In genomic region chr1:160792686-160793355, GRCm38 (mm10) we compare ENCODE assay signal across 8 mouse cellular contexts. TPM values are rescaled to one million over a fixed set of nuclear protein-coding genes. Genes with fewer than 3 reads are reported as not detected.
DNase-seq lines count a peak whose midpoint lies in the region; ATAC-seq lines count a peak whose summit lies in the region.

Rabgap1l (minus strand) TSS chr1:160793211.

- H3K9ac ChIP-seq in intestine, embryonic 14.5 days (ENCODE audit: low read length) = peak within 1 kb of the TSS; percentile 85

- peak within 1 kb of the TSS; percentile 81 for H3K4me3 ChIP-seq in intestine, embryonic 14.5 days (ENCODE audit: low read depth, low read length)

- no peaks in the 10 kb centered on the region for H3K4me1 ChIP-seq in intestine, embryonic 14.5 days (replicated peaks; ENCODE audit: control insufficient read depth, insufficient read depth, low read length)

- H3K27ac ChIP-seq in intestine, embryonic 14.5 days (ENCODE audit: low read depth) = peak within 1 kb of the TSS; percentile 33; the same call in 1 of the 2 replicates

- H3K9me3 ChIP-seq in intestine, embryonic 14.5 days (ENCODE audit: control insufficient read depth, low read length) = no peaks in the 10 kb centered on the region

- peak within 1 kb of the TSS; percentile 98 for H3K4me2 ChIP-seq in intestine, embryonic 14.5 days (ENCODE audit: low read length)

- no peaks in the 10 kb centered on the region for H3K36me3 ChIP-seq in intestine, embryonic 14.5 days (ENCODE audit: control insufficient read depth, insufficient read depth, low read length)

- 1% methylated on average over 62 of the region's 67 CpGs for WGBS in intestine, embryonic 14.5 days

- no peaks in the 10 kb centered on the region for H3K27me3 ChIP-seq in intestine, embryonic 14.5 days (replicated peaks; ENCODE audit: control insufficient read depth, insufficient read depth, low read length)

- peak; percentile 97 for ATAC-seq in intestine, embryonic 14.5 days (replicated peaks; ENCODE audit: low FRiP score, low TSS enrichment, low read depth)

- peak; percentile 80 for DNase-seq in adipocyte (ENCODE audit: low spot score)
- DNase-seq in embryo, embryonic 10 days (ENCODE audit: low spot score) = peak; percentile 92
- peak; percentile 88 for DNase-seq in gastrocnemius, postnatal 14 days
- peak; percentile 88 for DNase-seq in intestine, embryonic 14.5 days (ENCODE audit: low spot score)
- peak; percentile 75 to 79 for DNase-seq in left cerebral cortex, postnatal 14 days (ENCODE audit: low spot score in 2 of 2)
- peak; percentile 91 for DNase-seq in mesoderm, embryonic 11.5 days (ENCODE audit: low read depth, low spot score)
- DNase-seq in right cerebral cortex, postnatal 36 days (ENCODE audit: low spot score in 2 of 2) = peak; percentile 59 to 62
- DNase-seq in yolk sac, embryonic 10.5 days (ENCODE audit: low spot score) = peak; percentile 92

- intact Hi-C loops in gastrocnemius, postnatal 14 days (cut with DNase I; ENCODE audit: low total_unique reads) = no loop called here
- intact Hi-C loops in left cerebral cortex, postnatal 14 days (cut with DNase I) = loop anchor here (5.0 kb wide), 1 partner anchor 114 kb away; the partner anchor contains the start of gene Rc3h1

RNA-seq across cellular contexts. Expression of gene Rabgap1l, which starts in this region (rescaled TPM):
- 10 to 100 TPM; 12.6 to 13.7 TPM for total RNA-seq in gastrocnemius, postnatal 14 days (2021)
- 18.9 and 19.9 TPM in 2 replicates for polyA plus RNA-seq in intestine, embryonic 14.5 days (2014; fragmentation: Nextera tagmentation; extraction: Ambion mirVana)
- 100 to 1,000 TPM; 170 to 171 TPM for total RNA-seq in left cerebral cortex, postnatal 14 days (2021)

Comparison
In these comparisons a context has a peak if more than half of its experiments do, and no peak if none do; other contexts are left out.
1. Peak in every context shown above with its lines: DNase-seq, ATAC-seq, H3K4me3 ChIP-seq and H3K27ac ChIP-seq.
2. RNA of gene Rabgap1l (total RNA-seq): 170 to 171 TPM in left cerebral cortex, postnatal 14 days; 12.6 to 13.7 TPM in gastrocnemius, postnatal 14 days; every median in the first group is over 10 times any median in the second.